Mouse (Mus musculus): ENCODE measurements around the gene Sv2b. TPM values are rescaled to one million over a fixed set of nuclear protein-coding genes. Genes with fewer than 3 reads are reported as not detected.

Sv2b gene
- polyA plus RNA-seq, 1 experiment = 0.15 TPM

DNA sequence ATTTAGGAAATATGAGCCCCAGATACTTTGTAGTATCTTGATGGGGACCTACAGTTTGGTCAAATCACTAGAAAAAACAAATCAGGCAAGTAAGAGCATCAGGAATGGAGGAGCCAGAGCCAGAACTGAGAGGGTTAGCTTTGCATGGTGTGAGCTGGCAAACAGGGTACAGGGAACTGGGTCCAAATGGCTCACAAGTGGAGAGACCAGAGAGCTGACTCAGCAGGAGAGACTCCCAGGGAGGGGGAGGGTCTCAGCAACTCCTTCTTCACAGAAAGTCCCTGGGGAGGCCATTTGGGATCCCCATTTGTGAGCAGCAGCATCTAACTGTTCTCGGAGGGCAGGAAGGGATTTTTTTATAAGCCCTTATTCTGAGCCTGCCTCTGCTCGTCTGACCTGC lies 18.5 kb downstream of the Sv2b start:
- no peak for TF ChIP-seq CTCF (IDR thresholded peaks at IDR 0.05; ENCODE audit: extremely low read depth, insufficient read length, insufficient replicate concordance, low read depth, low read length)
- TF ChIP-seq POLR2A (IDR thresholded peaks at IDR 0.05; ENCODE audit: low read depth, low read length) = no peak
- no peaks in the 10 kb centered on the region for H3K27me3 ChIP-seq (ENCODE audit: control insufficient read depth, insufficient read depth, low read length)

DNA sequence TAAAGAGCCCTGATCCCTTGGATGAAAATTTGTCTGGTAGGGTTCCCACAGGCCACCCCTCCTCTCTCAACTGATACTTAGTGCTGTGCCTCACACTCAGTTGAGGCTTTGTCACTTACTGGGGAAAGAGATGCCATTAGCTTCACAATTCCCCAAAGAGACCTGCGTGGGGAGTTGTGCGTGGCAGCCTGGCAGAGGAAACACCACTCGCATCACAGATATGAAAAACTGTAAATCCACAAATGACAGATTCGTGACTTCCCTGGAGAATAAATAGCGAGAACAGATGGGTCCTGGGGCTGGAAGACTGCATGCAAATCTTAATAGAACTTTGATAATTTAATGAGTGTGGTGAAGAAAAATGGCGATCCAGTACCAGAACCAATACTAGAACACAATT lies 21.8 kb downstream of the Sv2b start:
- WGBS = 88% methylated on average over 6 of the region's 6 CpGs
- Histone ChIP-seq H3K27ac (ENCODE audit: insufficient read depth, low read depth, low read length) (no peak overlapping the region), H3K4me3 (ENCODE audit: low read depth, low read length) (no peak overlapping the region), H3K36me3 (ENCODE audit: control insufficient read depth, insufficient read depth, low read length) (no peaks in the 10 kb centered on the region), H3K27me3 (ENCODE audit: control insufficient read depth, insufficient read depth, low read length) (no peaks in the 10 kb centered on the region), H3K4me1 (ENCODE audit: control insufficient read depth, insufficient read depth, insufficient read length, low read length) (no peaks in the 10 kb centered on the region)
- TF ChIP-seq CTCF (IDR thresholded peaks at IDR 0.05; ENCODE audit: extremely low read depth, insufficient read length, insufficient replicate concordance, low read depth, low read length) (no peak), POLR2A (IDR thresholded peaks at IDR 0.05; ENCODE audit: low read depth, low read length) (no peak)

More for the DNA sequence above, 18.5 kb downstream of the Sv2b start:
- H3K4me3 ChIP-seq (ENCODE audit: low read depth, low read length) = no peak overlapping the region
- H3K27ac ChIP-seq (ENCODE audit: insufficient read depth, low read depth, low read length) = no peak overlapping the region
- no peaks in the 10 kb centered on the region for H3K4me1 ChIP-seq (ENCODE audit: control insufficient read depth, insufficient read depth, insufficient read length, low read length)
- 42% methylated on average over 2 of the region's 2 CpGs for WGBS
- H3K36me3 ChIP-seq (ENCODE audit: control insufficient read depth, insufficient read depth, low read length) = no peaks in the 10 kb centered on the region

DNA sequence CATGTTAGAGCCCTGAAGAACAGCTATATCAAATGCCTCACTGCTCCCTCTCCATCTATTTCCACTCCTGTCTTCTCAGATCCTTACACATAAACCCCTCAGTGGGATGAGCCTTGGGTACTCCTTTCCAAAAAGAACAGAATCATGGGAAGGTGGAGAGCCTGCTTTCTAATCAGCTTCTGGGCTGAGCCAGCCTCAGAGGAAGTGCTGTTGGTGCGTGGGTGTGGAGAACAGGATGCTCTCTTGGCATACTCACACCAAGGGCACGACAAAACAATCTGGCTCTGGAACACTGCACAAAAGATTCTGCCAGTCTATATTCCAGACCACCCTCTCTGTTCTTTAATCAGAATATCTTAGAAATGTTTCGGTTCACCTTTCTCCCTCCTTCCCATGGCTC lies 26.1 kb downstream of the Sv2b start:
- Histone ChIP-seq H3K27me3 (ENCODE audit: control insufficient read depth, insufficient read depth, low read length) (no peaks in the 10 kb centered on the region), H3K36me3 (ENCODE audit: control insufficient read depth, insufficient read depth, low read length) (no peaks in the 10 kb centered on the region), H3K4me3 (ENCODE audit: low read depth, low read length) (no peak overlapping the region), H3K27ac (ENCODE audit: insufficient read depth, low read depth, low read length) (no peak overlapping the region), H3K4me1 (ENCODE audit: control insufficient read depth, insufficient read depth, insufficient read length, low read length) (no peaks in the 10 kb centered on the region)
- TF ChIP-seq CTCF (IDR thresholded peaks at IDR 0.05; ENCODE audit: extremely low read depth, insufficient read length, insufficient replicate concordance, low read depth, low read length) (no peak), POLR2A (IDR thresholded peaks at IDR 0.05; ENCODE audit: low read depth, low read length) (no peak)
- WGBS = 71% methylated on average over 3 of the region's 3 CpGs

DNA sequence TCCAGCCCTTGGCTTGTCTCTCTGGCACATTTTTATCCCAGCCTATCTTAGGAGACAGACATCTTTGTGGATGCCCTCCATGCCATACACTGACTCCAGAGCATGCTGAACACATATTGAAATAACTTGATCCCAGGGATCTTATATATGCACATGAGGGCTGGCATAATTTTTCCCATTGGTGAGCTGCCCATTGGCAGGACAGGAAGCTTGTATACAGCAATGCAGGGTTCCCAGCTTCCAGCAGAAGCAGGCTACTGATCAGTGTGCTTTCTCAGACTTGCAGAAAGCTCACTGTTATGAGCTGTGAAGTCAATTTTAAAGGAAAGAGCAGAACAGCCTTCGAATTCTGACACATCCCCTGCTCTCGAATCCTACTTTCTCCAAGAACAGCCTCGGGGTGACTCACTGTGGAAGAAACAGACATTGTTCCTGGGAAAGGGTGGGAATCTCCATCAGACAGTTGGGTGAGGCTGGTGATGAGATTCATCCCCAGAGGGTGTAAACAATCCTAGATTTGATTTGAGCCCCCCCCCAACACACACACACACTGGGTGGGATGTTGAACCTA lies 26.9 kb downstream of the Sv2b start:
- no peak for TF ChIP-seq CTCF (IDR thresholded peaks at IDR 0.05; ENCODE audit: extremely low read depth, insufficient read length, insufficient replicate concordance, low read depth, low read length)
- TF ChIP-seq POLR2A (IDR thresholded peaks at IDR 0.05; ENCODE audit: low read depth, low read length) = no peak
- no peak overlapping the region for H3K4me3 ChIP-seq (ENCODE audit: low read depth, low read length)
- H3K27ac ChIP-seq (ENCODE audit: insufficient read depth, low read depth, low read length) = no peak overlapping the region
- no peaks in the 10 kb centered on the region for H3K4me1 ChIP-seq (ENCODE audit: control insufficient read depth, insufficient read depth, insufficient read length, low read length)
- no peaks in the 10 kb centered on the region for H3K36me3 ChIP-seq (ENCODE audit: control insufficient read depth, insufficient read depth, low read length)
- 69% methylated on average over 3 of the region's 3 CpGs for WGBS
- no peaks in the 10 kb centered on the region for H3K27me3 ChIP-seq (ENCODE audit: control insufficient read depth, insufficient read depth, low read length)

DNA sequence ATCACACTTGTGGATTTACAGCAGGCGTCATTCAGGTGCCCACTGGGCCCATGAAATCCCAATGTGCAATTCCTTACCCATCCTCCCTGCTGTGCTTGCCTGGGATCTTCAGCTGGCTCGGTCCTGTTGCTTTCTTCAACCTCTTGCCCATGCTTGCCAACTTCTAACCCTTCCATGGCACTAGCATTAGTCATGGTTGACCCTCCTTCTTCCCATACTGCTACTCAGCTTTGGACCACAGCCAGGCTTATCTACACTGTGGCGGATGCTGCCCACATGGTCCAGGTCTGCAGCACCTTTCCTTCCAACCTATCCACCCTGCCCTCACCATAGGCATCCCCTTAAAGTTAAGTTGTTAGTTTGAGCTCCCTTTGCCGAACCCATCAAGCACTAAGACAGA lies 28.0 kb downstream of the Sv2b start:
- Histone ChIP-seq H3K27me3 (ENCODE audit: control insufficient read depth, insufficient read depth, low read length) (no peaks in the 10 kb centered on the region), H3K4me3 (ENCODE audit: low read depth, low read length) (no peak overlapping the region), H3K36me3 (ENCODE audit: control insufficient read depth, insufficient read depth, low read length) (no peaks in the 10 kb centered on the region), H3K27ac (ENCODE audit: insufficient read depth, low read depth, low read length) (no peak overlapping the region), H3K4me1 (ENCODE audit: control insufficient read depth, insufficient read depth, insufficient read length, low read length) (no peaks in the 10 kb centered on the region)
- 78% methylated on average over 4 of the region's 4 CpGs for WGBS
- TF ChIP-seq POLR2A (IDR thresholded peaks at IDR 0.05; ENCODE audit: low read depth, low read length) (no peak), CTCF (IDR thresholded peaks at IDR 0.05; ENCODE audit: extremely low read depth, insufficient read length, insufficient replicate concordance, low read depth, low read length) (no peak)

DNA sequence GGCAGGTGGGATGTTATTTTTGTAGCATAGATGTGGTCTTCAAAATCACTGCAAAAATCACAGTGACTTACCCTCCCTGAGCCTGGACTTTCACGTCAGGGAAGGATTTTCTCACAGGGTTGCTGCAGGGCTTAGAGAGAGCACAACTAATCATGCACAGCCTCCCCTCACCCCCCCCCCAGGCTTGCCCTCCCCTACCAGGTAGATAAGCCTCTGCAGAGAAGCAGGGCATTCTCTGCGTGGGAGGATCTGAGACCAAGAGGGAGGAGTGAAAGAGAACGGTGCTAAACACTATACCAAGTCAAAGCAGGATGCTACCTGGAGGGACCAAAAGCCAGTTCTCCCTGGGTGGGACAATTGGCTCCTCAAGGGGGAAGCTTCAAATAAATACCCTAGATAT lies 31.2 kb downstream of the Sv2b start:
- no peak overlapping the region for H3K4me3 ChIP-seq (ENCODE audit: low read depth, low read length)
- no peaks in the 10 kb centered on the region for H3K36me3 ChIP-seq (ENCODE audit: control insufficient read depth, insufficient read depth, low read length)
- H3K27ac ChIP-seq (ENCODE audit: insufficient read depth, low read depth, low read length) = no peak overlapping the region
- TF ChIP-seq POLR2A (IDR thresholded peaks at IDR 0.05; ENCODE audit: low read depth, low read length) (no peak), CTCF (IDR thresholded peaks at IDR 0.05; ENCODE audit: extremely low read depth, insufficient read length, insufficient replicate concordance, low read depth, low read length) (no peak)
- WGBS = 22% methylated on average over 3 of the region's 3 CpGs
- H3K27me3 ChIP-seq (ENCODE audit: control insufficient read depth, insufficient read depth, low read length) = no peaks in the 10 kb centered on the region
- H3K4me1 ChIP-seq (ENCODE audit: control insufficient read depth, insufficient read depth, insufficient read length, low read length) = no peaks in the 10 kb centered on the region

DNA sequence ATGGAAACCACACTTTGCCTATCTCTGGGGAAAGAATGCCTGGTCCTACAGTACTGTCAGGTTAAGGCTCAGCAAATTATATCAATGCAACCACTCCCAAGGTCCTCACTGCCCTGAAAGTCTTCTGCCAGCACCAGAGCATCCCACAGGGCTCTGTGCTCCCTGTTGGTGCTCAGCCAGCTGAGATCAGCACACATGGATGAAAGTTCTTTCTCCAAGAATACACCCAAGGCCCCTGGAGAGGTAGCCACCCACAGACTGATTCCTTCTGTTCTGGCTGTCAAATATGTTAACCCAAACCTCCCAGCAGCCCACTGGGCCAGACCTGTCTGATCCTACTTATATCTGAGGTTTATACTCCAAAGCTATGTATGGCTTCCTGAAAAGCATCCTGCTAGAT lies 32.3 kb downstream of the Sv2b start:
- TF ChIP-seq POLR2A (IDR thresholded peaks at IDR 0.05; ENCODE audit: low read depth, low read length) (no peak), CTCF (IDR thresholded peaks at IDR 0.05; ENCODE audit: extremely low read depth, insufficient read length, insufficient replicate concordance, low read depth, low read length) (no peak)
- Histone ChIP-seq H3K27me3 (ENCODE audit: control insufficient read depth, insufficient read depth, low read length) (no peaks in the 10 kb centered on the region), H3K4me1 (ENCODE audit: control insufficient read depth, insufficient read depth, insufficient read length, low read length) (no peaks in the 10 kb centered on the region), H3K27ac (ENCODE audit: insufficient read depth, low read depth, low read length) (no peak overlapping the region), H3K36me3 (ENCODE audit: control insufficient read depth, insufficient read depth, low read length) (no peaks in the 10 kb centered on the region), H3K4me3 (ENCODE audit: low read depth, low read length) (no peak overlapping the region)

All from small intestine, adult 2 months (tissue).